Mouse (Mus musculus) ES-E14 (cell line): ENCODE measurements at regions not wholly inside any gene's neighbourhood (a gene's known extent, or its start where the extent isn't known, plus 50 kb on each side); places are given as distances from the start of the nearest gene placed in this dataset.

Experiments used
- DNase-seq: peaks from one replicate; pipeline ENCODE4 v3.0.0-alpha.2; 2013; ENCODE audit warnings: low read depth, low spot score
- H3K27ac ChIP-seq: 2 replicates; pipeline ENCODE4 v1.5.1; 2012; ENCODE audit warnings: low read depth, mild to moderate bottlenecking, low read length, moderate library complexity, mixed read lengths; ENCODE audit not compliant: poor library complexity, insufficient read depth, severe bottlenecking
- H3K36me3 ChIP-seq: 2 replicates; pipeline ENCODE4 v1.6.1; 2012; ENCODE audit warnings: mild to moderate bottlenecking, low read length, moderate library complexity, mixed read lengths; ENCODE audit not compliant: control insufficient read depth, poor library complexity, insufficient read depth, severe bottlenecking
- H3K4me1 ChIP-seq, 2 experiments: fragments of 150-350 bp in 1 of 2; sonication (generic) in 1 of 2; 2 replicates each; pipeline ENCODE4 v1.6.1; 2012; ENCODE audit warnings: low read length in 2 of 2, mild to moderate bottlenecking in 1 of 2, mixed read lengths in 1 of 2; ENCODE audit not compliant: control insufficient read depth in 2 of 2, insufficient read depth in 2 of 2, poor library complexity in 1 of 2
- H3K4me3 ChIP-seq, 2 experiments: fragments of 150-350 bp in 1 of 2; sonication (generic) in 1 of 2; 2 replicates each; pipeline ENCODE4 v1.5.1; 2012; ENCODE audit warnings: low read length in 2 of 2, low read depth in 1 of 2, mild to moderate bottlenecking in 1 of 2, mixed read lengths in 1 of 2; ENCODE audit not compliant: insufficient read depth in 1 of 2, poor library complexity in 1 of 2, severe bottlenecking in 1 of 2
- H3K9ac ChIP-seq: 2 replicates; pipeline ENCODE4 v1.6.1; 2012; ENCODE audit warnings: low read depth, mild to moderate bottlenecking, low read length, mixed read lengths; ENCODE audit not compliant: poor library complexity, insufficient read depth, severe bottlenecking
- H3K9me3 ChIP-seq: fragments of 150-350 bp; sonication (generic); 2 replicates; pipeline ENCODE4 v1.6.1; 2012; ENCODE audit warnings: low read depth, mild to moderate bottlenecking, low read length; ENCODE audit not compliant: control insufficient read depth, insufficient read depth
- CHD2 ChIP-seq: IDR thresholded peaks from 2 replicates; pipeline ENCODE4 v1.6.1; 2014; ENCODE audit warnings: mild to moderate bottlenecking, low read depth, low read length, inconsistent platforms
- HCFC1 ChIP-seq: IDR thresholded peaks from 2 replicates; pipeline ENCODE4 v1.6.1; 2012; ENCODE audit warnings: low read length, inconsistent platforms, borderline replicate concordance; ENCODE audit not compliant: insufficient read depth
- MAFK ChIP-seq: IDR thresholded peaks from 2 replicates; pipeline ENCODE4 v1.6.1; 2014; ENCODE audit warnings: mild to moderate bottlenecking, low read depth, low read length, inconsistent platforms; ENCODE audit not compliant: insufficient read depth
- ZC3H11A ChIP-seq: IDR thresholded peaks from 2 replicates; pipeline ENCODE4 v1.6.1; 2012; ENCODE audit warnings: low read depth, mild to moderate bottlenecking, inconsistent platforms, low read length, borderline replicate concordance
- ZNF384 ChIP-seq: IDR thresholded peaks from 2 replicates; pipeline ENCODE4 v1.6.1; 2012; ENCODE audit warnings: low read depth, low read length, inconsistent platforms
- in situ Hi-C, 2 experiments: fragments of 600-800 bp; cut with MboI; formaldehyde crosslinking; loops; one replicate each; pipeline ENCODE4 v1.15.1; 2025; ENCODE audit warnings: low sequenced_read_pairs in 2 of 2, inconsistent platforms in 1 of 2; ENCODE audit not compliant: unreplicated experiment in 2 of 2

DNA sequence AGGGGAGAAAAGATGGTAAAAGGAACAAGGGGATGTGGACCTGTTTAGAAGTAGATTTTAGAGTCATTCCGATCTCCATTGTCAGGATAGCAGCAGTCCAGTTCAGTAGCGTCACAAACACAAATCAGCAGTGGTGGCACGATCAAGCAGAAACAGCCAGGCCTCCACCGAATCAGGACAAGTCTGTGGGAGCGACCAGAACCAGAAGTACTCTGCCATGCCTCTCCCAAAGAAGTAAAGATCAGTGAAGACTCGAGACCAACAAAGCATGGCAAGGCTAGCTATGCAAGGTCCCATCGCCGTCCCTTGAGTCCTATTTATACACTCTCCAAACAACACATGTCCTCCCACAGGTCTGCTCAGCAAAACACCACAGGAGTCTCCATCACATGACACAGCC lies 140.0 kb downstream of the Drd1 start:
- no peaks in the 10 kb centered on the region for H3K4me1 ChIP-seq
- no peak for DNase-seq
- H3K9ac ChIP-seq, result no peak overlapping the region
- H3K9me3 ChIP-seq, result no peaks in the 10 kb centered on the region
- TF ChIP-seq ZNF384, result no peak
- no peak for TF ChIP-seq ZC3H11A
- no peak for TF ChIP-seq MAFK
- no peak for TF ChIP-seq CHD2
- TF ChIP-seq HCFC1, result no peak
- in situ Hi-C loops, result no loop called here
- H3K36me3 ChIP-seq, result no peaks in the 10 kb centered on the region
- H3K4me3 ChIP-seq, result no peak overlapping the region
- H3K27ac ChIP-seq, result no peak overlapping the region

DNA sequence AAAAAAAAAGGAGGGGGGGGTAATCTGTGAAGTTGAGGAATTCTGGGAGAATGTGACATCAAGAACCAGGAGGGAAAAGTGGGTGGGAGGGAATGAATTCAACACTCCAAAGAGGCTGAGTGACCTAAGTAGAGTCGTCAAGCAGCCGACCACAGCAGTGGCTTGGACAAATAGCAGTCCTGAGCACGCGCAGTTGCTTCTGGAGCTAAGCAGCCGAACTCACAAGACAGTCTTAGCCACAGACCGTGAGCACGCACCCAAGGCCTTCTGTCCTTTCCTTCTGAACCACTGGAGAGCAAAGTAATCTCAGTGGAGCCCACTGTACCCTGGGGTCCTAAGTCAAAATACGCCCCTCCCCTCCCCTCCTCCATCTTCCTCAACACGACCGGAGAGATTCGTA lies 141.1 kb downstream of the Drd1 start:
- no peak for DNase-seq

GRCm38 (mm10) chr13:53913501-53913900 lies 142.0 kb downstream of the Drd1 start:
- Histone ChIP-seq H3K4me3 (no peak overlapping the region), H3K36me3 (no peaks in the 10 kb centered on the region), H3K9me3 (no peaks in the 10 kb centered on the region), H3K27ac (no peak overlapping the region), H3K9ac (no peak overlapping the region), H3K4me1 (no peaks in the 10 kb centered on the region)
- DNase-seq, result no peak
- no peak for TF ChIP-seq MAFK
- no peak for TF ChIP-seq CHD2
- no peak for TF ChIP-seq ZC3H11A
- TF ChIP-seq ZNF384, result no peak
- TF ChIP-seq HCFC1, result no peak
- in situ Hi-C loops, result no loop called here

More for the DNA sequence above, 141.1 kb downstream of the Drd1 start:
- H3K36me3 ChIP-seq, result no peaks in the 10 kb centered on the region
- H3K9ac ChIP-seq, result no peak overlapping the region
- no peaks in the 10 kb centered on the region for H3K9me3 ChIP-seq
- no peak for TF ChIP-seq HCFC1
- no peak for TF ChIP-seq CHD2
- TF ChIP-seq MAFK, result no peak
- no peak for TF ChIP-seq ZC3H11A
- no peak for TF ChIP-seq ZNF384
- no peaks in the 10 kb centered on the region for H3K4me1 ChIP-seq
- in situ Hi-C loops, result no loop called here
- H3K27ac ChIP-seq, result no peak overlapping the region
- H3K4me3 ChIP-seq, result no peak overlapping the region

DNA sequence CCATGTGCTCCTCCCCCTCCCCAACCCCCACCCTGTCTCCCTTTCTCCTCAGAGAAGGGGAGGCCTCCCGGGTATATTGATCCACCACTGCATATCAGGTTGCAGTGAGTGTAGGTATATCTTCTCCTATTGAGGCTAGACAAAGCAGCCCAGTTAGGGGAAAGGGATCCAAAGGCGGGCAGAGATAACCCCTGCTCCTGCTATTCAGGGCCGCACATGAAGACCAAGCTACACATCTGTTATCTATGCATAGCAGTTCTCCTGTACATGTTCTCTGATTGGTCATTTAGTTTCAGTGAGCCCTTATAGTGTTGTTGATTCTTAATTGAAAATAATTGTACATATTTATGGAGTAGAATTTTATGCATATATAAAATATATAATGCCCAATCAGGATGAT lies 143.7 kb downstream of the Drd1 start:
- TF ChIP-seq CHD2 (no peak), HCFC1 (no peak), ZNF384 (no peak), MAFK (no peak), ZC3H11A (no peak)
- H3K36me3 ChIP-seq, result no peaks in the 10 kb centered on the region
- H3K4me1 ChIP-seq, result no peaks in the 10 kb centered on the region
- H3K27ac ChIP-seq, result no peak overlapping the region
- H3K9ac ChIP-seq, result no peak overlapping the region
- no peaks in the 10 kb centered on the region for H3K9me3 ChIP-seq
- H3K4me3 ChIP-seq, result no peak overlapping the region
- DNase-seq, result no peak
- in situ Hi-C loops, result no loop called here

DNA sequence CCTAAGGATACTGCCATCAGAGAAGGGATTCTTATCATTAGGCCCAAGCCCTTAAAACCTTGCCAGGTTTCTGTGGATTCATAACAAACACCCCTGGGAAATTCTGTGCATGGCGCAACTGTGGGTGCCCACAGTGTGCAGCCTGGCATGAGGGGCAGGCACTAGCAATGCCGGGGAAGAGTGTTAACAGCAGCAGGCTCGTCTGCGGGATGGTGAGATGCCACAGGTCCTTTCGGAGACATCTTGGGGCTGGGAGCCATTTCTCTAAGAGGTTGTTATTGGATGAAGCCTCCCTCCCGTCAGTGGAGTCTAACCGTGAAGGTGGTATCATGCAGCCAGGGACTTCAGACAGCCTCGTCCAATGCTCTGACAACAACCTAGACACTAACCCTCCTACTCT lies 144.2 kb downstream of the Drd1 start:
- Histone ChIP-seq H3K9me3 (no peaks in the 10 kb centered on the region), H3K4me3 (no peak overlapping the region), H3K9ac (no peak overlapping the region), H3K4me1 (no peaks in the 10 kb centered on the region), H3K27ac (no peak overlapping the region), H3K36me3 (no peaks in the 10 kb centered on the region)
- no peak for DNase-seq
- no peak for TF ChIP-seq MAFK
- TF ChIP-seq ZNF384, result no peak
- no peak for TF ChIP-seq ZC3H11A
- in situ Hi-C loops, result no loop called here
